Mouse (Mus musculus) brown adipose tissue, adult 24 weeks (tissue): ENCODE results near the gene Fcamr. TPM values are rescaled to one million over a fixed set of nuclear protein-coding genes. Genes with fewer than 3 reads are reported as not detected.

Experiments
- H3K27ac ChIP-seq: fragments of 200-500 bp; replicated peaks from 2 replicates; pipeline ENCODE4 v1.5.1; 2012; ENCODE audit warnings: low read depth, mild to moderate bottlenecking, low read length
- H3K4me1 ChIP-seq: fragments of 200-500 bp; 2 replicates; pipeline ENCODE4 v1.6.1; 2012; ENCODE audit warnings: low read length, mixed read lengths; ENCODE audit not compliant: control insufficient read depth, insufficient read depth, insufficient read length
- H3K4me3 ChIP-seq: fragments of 200-500 bp; 2 replicates; pipeline ENCODE4 v1.5.1; 2012; ENCODE audit warnings: low read depth, mild to moderate bottlenecking, low read length, moderate library complexity; ENCODE audit not compliant: insufficient read depth
- polyA plus RNA-seq: library from polyadenylated mRNA; stranded (reverse); fragments of >200 nt; gene quantifications from 2 replicates; pipeline ENCODE4 v1.2.4, GENCODE M21; 2012; ENCODE audit not compliant: missing spikeins, insufficient read depth, insufficient read length

Gene Fcamr
- polyA plus RNA-seq, result not detected in 2 replicates

- Histone ChIP-seq H3K27ac (no peak within 1 kb of the TSS), H3K4me1 (no peaks in the 10 kb centered on the region), H3K4me3 (no peak within 1 kb of the TSS)
Observed at GRCm38 (mm10) chr1:130800602-130801001, at the start of gene Fcamr. Gene Fcamr, plus strand, starts transcription at chr1:130800902.

DNA sequence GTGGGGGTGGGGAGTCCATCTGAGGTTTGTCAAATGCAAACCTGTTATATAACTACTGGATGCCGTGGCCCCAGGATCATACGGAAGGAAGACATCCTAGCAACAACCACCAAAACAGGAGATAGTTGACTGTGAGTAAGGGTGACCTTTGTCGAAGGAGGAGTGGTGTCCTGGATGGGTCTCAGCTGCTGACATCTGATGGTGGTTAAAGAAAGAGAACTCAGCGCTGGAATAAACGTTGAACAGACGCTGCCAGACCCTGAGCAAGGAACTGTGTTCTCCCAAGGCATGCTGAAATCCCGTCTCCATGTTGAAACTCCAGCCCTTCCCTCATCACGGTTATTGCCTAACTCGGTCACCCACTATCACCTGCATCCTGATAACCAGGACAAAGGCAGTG is 41.0 kb upstream of the Fcamr start:
- Histone ChIP-seq H3K4me3 (no peak overlapping the region), H3K27ac (no peak overlapping the region), H3K4me1 (no peaks in the 10 kb centered on the region)

DNA sequence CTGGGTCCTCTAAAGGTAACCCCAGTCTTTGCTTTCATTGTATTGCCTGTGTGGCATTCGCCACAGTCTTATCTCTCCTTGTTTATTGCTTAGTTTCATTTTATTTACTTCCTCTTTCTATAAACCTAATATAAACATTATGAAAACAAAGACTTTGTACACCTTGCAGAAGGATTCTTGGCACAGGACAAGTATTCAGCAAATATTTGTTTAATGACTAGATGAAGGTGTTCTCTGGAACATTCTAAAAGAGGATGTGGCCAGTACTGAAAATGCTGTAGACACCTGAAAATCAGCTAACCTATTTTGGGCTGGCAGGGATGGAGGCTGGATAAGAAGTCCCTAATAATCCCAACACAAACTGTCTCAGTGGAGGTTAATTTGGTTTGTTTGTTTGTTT is 39.1 kb upstream of the Fcamr start:
- no peak overlapping the region for H3K4me3 ChIP-seq
- H3K4me1 ChIP-seq, result no peaks in the 10 kb centered on the region
- no peak overlapping the region for H3K27ac ChIP-seq

DNA sequence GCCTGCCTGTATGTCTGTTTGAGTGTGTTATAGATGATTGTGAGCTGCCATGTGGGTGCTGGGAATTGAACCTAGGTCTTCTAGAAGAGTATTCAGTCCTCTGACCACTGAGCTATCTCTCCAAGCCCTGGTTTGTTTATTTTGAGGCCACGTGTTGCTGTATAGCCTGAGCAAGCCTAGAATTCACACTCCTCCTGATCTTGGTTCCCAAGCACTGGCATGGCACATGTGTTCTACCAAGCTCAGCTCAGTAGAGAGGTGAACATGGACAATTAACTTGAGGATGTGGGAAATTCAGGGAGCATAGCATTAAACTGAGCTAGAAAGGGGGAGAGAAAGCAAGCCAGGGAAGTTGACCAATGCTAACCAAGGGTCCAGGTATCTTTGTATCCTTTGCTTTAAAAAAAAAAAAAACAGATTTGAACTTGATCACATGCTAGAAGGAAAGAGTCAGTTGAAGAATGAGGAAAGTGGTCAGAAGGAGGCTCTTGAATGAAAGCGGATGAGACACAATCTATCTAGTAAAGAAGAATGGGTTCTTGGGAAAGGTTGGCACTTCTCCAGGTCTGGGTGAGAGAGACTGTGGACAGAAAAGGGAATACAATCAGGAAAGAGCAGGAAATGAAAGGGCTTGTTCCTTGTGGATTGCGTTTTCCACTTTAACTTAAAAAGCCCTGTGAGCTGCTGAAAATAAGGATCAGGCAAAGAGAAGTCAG is 38.5 kb upstream of the Fcamr start:
- H3K4me3 ChIP-seq, result no peak overlapping the region
- no peaks in the 10 kb centered on the region for H3K4me1 ChIP-seq
- no peak overlapping the region for H3K27ac ChIP-seq

GRCm38 (mm10) chr1:130764027-130764461 is 36.7 kb upstream of the Fcamr start:
- Histone ChIP-seq H3K4me1 (no peaks in the 10 kb centered on the region), H3K27ac (no peak overlapping the region), H3K4me3 (no peak overlapping the region)

DNA sequence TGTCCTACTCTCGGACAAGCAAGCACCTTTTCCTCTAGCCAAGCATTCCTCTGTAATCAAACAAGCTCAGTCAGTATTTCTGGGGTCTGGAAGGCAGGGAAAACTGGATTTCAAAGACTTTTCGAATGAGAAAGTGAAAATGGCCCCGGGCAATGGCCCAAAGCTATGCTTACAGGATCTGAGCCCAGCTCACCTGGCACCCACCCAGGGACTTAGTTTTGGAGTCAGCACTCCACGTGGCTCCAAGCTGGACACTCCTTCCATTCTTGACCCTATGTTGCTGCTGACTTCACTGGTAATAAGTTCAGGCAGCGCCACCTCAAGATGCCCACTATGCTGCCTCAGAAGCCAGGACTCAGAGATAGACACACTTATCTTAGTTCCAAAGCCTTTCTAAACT is 33.6 kb upstream of the Fcamr start:
- no peak overlapping the region for H3K4me3 ChIP-seq
- no peaks in the 10 kb centered on the region for H3K4me1 ChIP-seq
- no peak overlapping the region for H3K27ac ChIP-seq

DNA sequence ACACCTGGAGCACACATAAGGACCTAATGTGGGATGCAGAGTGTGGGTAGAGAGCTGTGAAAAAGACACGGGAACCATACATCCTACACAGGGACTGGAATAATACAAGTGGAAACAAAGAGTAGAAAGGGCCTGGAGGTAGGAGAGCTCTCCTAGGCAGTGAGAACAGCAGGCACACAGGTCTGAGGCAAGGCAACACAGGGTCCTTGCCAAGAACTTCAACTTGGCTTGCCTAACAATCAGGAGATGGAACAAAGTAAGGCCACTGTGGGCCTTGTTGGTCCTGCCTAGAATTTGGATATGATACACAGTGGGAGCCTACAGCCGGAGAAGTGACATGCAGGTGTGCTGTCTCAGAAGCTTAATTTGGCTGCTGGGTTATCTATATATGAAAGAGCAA is 30.8 kb upstream of the Fcamr start:
- no peak overlapping the region for H3K27ac ChIP-seq
- no peak overlapping the region for H3K4me3 ChIP-seq
- H3K4me1 ChIP-seq, result no peaks in the 10 kb centered on the region

DNA sequence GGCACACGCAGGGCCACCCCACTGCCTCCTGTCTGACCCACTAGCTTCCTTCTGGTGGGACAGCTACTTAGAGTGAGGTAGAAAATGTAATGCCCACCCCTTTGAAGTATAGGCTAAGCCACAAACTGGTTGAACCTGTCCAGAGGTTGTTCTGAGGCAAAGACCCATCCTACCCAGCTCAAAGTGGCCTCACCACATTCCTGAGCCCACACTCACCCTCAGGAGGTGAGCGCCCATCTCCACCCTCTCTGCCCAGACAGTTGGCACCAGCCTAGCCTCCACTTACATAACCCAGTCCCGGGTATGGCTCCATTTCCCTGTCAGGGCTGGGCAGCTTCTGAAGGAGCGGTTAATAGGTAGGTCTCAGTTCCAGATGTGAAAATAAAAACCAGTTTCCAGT is 30.2 kb upstream of the Fcamr start:
- H3K4me1 ChIP-seq, result no peaks in the 10 kb centered on the region
- no peak overlapping the region for H3K27ac ChIP-seq
- H3K4me3 ChIP-seq, result no peak overlapping the region

- Histone ChIP-seq H3K27ac (no peak overlapping the region), H3K4me1 (no peaks in the 10 kb centered on the region), H3K4me3 (no peak overlapping the region)
Observed at GRCm38 (mm10) chr1:130770981-130771494, 29.7 kb upstream of the Fcamr start.

DNA sequence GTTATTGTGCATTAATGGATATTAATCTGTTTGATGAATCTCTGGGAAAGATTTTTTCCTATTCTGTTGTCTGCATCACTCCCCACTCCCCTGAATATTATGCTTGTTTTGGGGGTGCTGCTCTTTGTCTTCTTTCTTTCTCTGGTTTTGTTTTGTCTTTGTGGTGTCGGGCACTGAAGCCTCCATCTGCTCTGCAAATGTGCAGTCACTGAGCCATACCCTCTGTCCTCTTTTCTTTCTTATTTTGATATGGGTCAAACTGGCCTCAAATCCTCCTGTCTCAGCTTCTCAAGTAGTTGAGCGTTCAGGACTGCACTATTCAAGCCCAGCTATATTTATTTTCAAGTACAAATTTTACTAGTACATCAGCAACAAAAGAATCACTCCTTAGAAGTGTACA is 25.5 kb upstream of the Fcamr start:
- H3K4me3 ChIP-seq, result no peak overlapping the region
- no peaks in the 10 kb centered on the region for H3K4me1 ChIP-seq
- H3K27ac ChIP-seq, result no peak overlapping the region

- no peaks in the 10 kb centered on the region for H3K4me1 ChIP-seq
- H3K4me3 ChIP-seq, result no peak overlapping the region
- H3K27ac ChIP-seq, result no peak overlapping the region
Observed at GRCm38 (mm10) chr1:130775691-130776331, 24.9 kb upstream of the Fcamr start.

- no peak overlapping the region for H3K27ac ChIP-seq
- no peaks in the 10 kb centered on the region for H3K4me1 ChIP-seq
- H3K4me3 ChIP-seq, result no peak overlapping the region
Observed at GRCm38 (mm10) chr1:130776645-130777044, 24.1 kb upstream of the Fcamr start.

DNA sequence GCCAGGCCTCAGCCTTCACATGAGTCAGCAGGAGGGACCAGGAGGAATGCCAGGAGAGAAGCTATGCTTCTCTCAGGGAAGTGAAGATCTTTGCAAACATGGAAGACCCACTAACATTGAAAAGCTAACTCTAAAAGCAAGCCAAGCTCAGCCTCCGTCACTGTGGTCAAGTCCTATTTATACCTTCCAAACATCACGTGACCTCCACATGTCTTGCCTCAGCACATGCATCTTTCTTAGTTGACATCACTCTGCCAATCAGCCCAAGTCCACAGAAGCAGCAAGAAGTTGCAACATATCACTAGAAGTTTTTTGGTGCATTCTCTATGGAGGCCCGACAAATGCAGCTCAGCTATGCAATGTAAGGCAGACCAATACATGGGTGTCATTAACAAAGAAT is 20.8 kb upstream of the Fcamr start:
- Histone ChIP-seq H3K4me3 (no peak overlapping the region), H3K4me1 (no peaks in the 10 kb centered on the region), H3K27ac (no peak overlapping the region)

- Histone ChIP-seq H3K27ac (no peak overlapping the region), H3K4me1 (no peaks in the 10 kb centered on the region), H3K4me3 (no peak overlapping the region)
Observed at GRCm38 (mm10) chr1:130784054-130784453, 16.6 kb upstream of the Fcamr start.

GRCm38 (mm10) chr1:130787001-130787400 is 13.7 kb upstream of the Fcamr start:
- H3K4me3 ChIP-seq, result no peak overlapping the region
- H3K27ac ChIP-seq, result no peak overlapping the region
- H3K4me1 ChIP-seq, result no peaks in the 10 kb centered on the region
